Mouse (Mus musculus): ENCODE results near the gene Slc39a11.

Slc39a11 gene

DNA sequence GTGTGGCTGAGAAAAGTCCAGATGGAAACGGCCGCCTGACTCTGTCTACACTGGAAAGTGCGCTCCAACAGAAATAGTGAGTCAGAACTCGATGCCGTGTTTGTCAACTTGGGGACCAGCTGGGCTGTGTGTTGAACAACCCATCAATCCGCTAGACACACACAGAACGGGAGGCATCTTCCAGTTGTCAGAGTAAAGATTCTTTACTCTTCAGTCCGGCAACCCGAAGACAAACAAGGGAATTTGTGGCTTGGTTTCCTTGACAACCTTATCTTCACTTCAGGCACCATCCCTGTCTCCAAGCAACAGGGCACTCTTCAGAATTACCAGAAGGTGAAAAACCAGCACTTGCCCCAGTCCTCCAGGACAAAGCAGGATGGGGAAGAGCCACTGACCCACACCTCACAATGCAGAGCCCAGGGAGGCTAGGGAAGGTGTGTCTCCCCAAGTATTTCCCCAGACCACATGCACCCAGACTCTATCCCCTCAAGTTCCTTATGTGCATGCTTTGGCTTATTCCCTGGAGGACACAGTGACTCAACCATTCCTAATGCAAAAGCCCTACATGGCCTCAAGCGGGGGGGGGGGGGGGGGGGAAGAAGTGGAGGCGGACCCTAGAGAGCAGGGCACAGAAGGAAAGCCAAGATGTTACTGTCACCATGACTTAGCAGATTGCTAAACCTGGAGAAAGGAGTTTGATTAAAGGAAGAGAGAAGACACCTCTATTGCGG is 297.6 kb downstream of the Slc39a11 start:
- peak; percentile 30 for DNase-seq (ENCODE audit: low read depth, low spot score)

- DNase-seq (ENCODE audit: low read depth, low spot score), result no peak
Observed at GRCm38 (mm10) chr11:113350583-113350982, 299.3 kb downstream of the Slc39a11 start.

- DNase-seq (ENCODE audit: low read depth, low spot score), result no peak
Observed at GRCm38 (mm10) chr11:113346895-113347514, 302.9 kb downstream of the Slc39a11 start.

DNA sequence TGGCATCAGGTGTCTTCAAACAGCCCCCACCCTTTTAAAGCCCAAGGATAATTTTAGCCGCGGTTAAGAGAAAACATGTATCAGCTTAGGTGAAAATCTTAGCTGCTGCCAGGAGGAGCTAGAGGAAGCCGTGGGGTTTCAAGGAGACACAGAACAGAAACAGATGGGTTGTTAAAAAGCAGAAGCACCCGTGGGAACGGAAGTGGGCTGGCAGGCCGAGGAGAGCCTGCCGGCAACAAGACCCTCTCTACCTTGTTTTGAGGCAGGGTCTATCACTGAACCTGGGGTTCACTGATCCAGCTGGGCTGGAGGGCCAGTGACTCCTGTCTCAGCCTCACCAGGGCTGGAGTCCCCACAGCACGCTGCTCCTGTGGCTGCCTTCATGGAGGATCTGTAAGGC is 310.1 kb downstream of the Slc39a11 start:
- no peak for DNase-seq (ENCODE audit: low read depth, low spot score)

DNA sequence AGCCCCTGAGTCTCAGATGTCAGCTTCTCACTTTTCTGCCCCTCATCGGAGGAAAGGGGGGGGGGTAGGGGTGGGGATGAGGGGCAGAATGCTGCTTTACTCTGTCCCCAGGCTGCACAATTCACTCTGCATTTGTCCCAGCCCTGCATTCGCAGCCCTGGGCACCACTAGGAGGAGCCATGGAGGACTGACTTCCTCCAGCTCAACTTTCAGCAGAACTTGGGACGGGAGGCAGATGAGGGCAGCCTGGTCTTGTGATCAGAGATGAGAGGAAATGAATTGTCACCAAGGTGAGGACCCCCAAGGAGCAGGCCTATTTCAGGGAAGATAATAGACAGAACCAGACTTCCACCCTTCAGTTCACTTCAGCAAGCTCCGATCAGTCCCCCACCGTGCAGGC is 311.3 kb downstream of the Slc39a11 start:
- no peak for DNase-seq (ENCODE audit: low read depth, low spot score)

DNA sequence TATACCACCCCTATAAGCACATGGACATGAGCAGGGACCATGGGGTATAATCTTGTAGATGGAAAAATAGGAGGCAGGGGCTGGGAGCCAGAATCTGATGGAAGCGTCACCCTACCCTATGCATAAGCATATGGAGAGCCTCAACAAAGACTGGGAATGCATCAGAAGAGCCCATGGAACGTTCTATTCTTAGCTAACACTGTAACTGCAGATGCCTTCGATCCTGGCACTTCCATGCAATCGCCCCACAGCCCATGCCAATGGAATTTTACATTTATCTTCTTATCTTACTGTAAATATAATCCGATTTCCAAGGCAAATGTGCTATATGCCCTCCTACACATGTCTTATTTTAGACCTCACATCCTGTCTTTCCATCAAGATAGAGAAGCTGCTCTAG is 314.2 kb downstream of the Slc39a11 start:
- DNase-seq (ENCODE audit: low read depth, low spot score), result no peak

- peak; percentile 54 for DNase-seq (ENCODE audit: low read depth, low spot score)
Observed at GRCm38 (mm10) chr11:113334444-113334881, 315.4 kb downstream of the Slc39a11 start.

DNA sequence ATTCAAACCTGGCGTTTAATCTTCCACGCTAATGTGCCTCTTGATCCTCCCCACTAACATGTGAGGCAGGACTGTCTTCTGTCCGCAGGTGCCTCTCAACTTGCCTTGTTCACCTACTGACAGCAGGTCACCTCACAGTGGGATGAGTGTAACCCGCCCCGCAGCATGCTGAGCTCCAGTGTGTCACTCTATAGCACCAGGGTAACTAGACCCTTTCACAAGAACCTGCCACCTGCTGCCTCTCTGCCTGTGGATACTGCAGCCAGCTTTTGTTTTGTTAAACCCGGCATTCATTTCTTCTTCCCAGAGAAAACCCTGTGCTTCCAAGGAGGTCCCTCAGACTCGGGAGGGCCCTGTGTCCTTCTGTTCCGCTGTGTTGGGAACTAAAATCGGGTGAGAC is 316.3 kb downstream of the Slc39a11 start:
- no peak for DNase-seq (ENCODE audit: low read depth, low spot score)

DNA sequence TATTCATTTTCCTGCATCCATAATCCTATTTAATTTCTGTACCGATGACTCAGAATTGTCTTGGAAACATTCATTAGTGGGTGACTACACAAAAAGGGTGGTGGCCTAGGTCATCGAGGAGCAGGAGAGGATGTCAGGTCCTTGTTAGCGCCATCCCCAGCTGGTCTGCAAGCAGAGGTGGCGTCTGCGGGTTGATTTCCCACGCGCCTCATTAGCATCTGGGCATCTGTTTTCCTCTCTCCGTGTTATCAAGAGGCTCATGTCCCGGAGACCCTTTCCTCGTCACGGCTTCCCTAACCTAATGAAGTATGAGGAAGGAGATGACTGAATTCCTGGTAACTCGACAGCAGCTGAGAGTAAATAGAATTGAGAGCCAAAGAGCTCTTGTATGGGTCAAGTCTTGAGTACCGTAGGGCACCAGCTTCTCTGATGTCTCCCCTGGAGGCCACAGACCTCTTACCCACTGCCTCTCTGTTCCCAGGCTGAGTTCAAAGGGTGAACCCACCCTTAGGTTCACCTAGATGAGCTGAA is 319.8 kb downstream of the Slc39a11 start:
- DNase-seq (ENCODE audit: low read depth, low spot score), result no peak

DNA sequence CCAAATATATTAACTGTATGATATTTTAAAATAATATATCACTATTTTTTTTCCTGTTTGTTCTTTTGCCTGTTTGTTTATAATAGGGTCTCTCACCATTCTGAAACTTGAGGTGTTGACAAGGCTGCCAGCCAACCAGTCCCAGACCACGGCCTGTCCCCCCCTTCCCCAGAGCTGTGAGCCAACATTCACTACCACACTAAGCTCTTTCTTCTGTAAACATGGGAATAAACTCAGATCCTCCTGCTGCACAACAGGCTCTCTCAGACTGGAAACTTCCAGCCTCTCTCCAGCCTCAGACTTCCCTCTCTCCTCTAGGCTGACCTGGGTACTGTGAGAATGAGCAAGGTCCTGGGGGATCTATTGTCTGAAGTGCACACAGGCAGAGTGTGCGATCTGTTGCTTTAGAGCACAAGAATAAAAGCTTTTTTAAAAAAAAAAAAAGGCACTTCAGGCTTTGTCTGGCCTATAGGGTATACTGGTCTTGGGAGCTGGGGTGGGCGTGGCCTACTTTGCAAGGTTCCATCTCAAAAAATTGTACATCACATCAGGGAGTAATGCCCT is 322.3 kb downstream of the Slc39a11 start:
- no peak for DNase-seq (ENCODE audit: low read depth, low spot score)

GRCm38 (mm10) chr11:113326387-113327011 is 323.4 kb downstream of the Slc39a11 start:
- peak; percentile 82 for DNase-seq (ENCODE audit: low read depth, low spot score)

- no peak for DNase-seq (ENCODE audit: low read depth, low spot score)
Observed at GRCm38 (mm10) chr11:113321601-113322000, 328.3 kb downstream of the Slc39a11 start.

GRCm38 (mm10) chr11:113309265-113309951 is 340.5 kb downstream of the Slc39a11 start:
- no peak for DNase-seq (ENCODE audit: low read depth, low spot score)

GRCm38 (mm10) chr11:113308256-113308941 is 341.5 kb downstream of the Slc39a11 start:
- DNase-seq (ENCODE audit: low read depth, low spot score), result no peak

DNA sequence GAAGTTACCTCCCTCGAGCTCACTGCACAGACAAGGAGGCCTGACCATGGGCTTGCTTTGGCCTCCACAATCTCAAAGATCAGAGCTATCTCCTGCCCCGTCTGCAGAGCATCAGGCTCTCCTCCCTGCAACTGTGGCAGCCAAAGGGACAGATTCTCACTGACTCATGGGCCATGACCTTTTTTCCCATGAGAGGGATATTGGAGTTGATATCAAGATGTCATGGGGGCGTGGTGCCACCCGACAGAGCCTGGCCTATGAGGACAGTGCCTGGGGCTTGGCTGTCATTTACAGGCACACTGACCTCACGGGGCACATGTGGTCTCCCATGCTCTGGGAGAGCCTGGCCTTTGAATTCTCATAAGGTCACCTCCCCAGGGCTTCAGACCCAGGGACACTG is 346.7 kb downstream of the Slc39a11 start:
- DNase-seq (ENCODE audit: low read depth, low spot score), result no peak

DNA sequence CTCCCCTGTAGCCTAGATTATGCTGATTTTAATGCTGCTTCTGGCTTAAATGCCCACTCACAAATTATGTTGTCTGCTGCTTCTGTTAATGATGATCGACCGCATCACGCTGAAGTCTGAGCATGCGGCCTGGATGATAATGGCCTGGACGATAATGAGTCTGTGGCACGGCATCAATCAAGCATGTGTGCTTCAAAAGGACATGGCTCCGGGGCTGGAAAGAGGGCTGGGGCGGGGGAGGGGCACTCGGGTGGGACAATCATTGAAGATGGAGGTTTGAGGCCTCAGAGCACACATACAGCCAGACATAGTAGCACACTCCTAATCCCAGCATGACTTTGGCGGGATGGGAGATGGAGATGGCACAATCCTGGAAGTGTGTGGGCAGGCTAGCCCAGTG is 350.4 kb downstream of the Slc39a11 start:
- DNase-seq (ENCODE audit: low read depth, low spot score), result no peak

DNA sequence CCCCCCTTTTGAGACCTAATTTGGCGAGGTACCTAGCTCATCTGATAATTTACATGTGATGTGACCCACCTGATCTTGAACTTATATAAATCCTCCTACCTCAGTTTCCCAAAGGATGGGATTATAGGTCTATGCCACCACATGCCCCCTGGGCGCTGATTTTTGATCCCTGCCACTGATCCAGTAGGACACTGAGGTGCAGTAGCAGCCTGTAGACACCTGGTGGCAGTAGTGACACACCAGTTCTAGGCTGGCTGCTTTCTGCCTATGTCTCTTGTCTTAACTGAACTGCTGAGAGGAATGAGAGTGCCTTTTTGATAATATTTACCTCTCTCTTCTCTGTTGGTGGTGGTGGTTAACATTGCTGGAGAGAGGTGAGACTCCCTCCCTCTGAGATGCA is 352.1 kb downstream of the Slc39a11 start:
- peak; percentile 83 for DNase-seq (ENCODE audit: low read depth, low spot score)

- no peak for DNase-seq (ENCODE audit: low read depth, low spot score)
Observed at GRCm38 (mm10) chr11:113296912-113297625, 352.8 kb downstream of the Slc39a11 start.

DNA sequence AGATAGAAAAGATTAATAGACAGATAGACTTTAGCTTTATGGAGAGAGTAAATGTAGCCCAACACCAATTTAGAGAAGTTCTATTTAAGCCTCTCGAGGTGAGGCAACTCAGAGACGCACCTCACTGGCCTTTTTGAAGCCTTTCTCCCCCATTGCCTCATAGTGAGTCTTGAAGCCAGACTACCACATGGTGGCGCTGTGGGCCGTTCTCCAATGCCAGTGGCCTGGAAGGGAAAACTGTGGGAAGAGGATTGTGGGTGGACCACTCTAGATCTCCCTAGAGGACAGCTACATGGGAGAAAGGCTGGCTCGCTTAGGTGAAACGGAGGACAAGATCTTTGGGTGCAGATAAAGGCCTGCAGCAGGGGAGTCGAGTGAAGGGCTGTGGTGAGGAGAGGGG is 353.7 kb downstream of the Slc39a11 start:
- peak; percentile 84 for DNase-seq (ENCODE audit: low read depth, low spot score)

DNA sequence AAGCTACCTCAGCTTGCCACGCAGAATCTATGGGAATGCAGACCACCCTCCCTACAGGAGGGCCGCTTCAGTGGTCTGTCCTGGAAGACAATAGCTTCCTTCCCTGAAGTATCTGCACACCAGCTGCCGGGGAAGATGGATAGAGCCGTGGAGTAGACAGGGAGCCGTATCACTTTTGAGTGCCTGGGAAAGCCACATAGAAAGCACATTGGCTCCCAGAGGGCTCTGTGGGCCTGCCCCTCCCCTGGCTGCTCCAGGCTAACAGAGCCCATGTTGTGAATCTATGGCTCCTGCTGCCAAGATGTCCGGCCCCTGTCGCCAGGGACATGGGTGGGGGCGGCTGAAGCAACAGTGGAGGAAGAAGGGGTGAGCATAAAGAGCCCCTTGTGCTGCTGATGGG is 355.4 kb downstream of the Slc39a11 start:
- DNase-seq (ENCODE audit: low read depth, low spot score), result no peak

Data from mesoderm, embryonic 11.5 days (tissue).